Mouse (Mus musculus) forebrain, embryonic 12.5 days (tissue): ENCODE data around the gene Gin1. TPM values are rescaled to one million over a fixed set of nuclear protein-coding genes. Genes with fewer than 3 reads are reported as not detected.

Source experiments
- ATAC-seq: fragments of 200-750 bp; cut with Nextera tagmentation; 2 replicates; pipeline ENCODE4 v1.8.0; 2017; ENCODE audit warnings: moderate TSS enrichment; ENCODE audit not compliant: low FRiP score
- H3K27ac ChIP-seq: fragments of 300-500 bp; sonication (generic); 2 replicates; pipeline ENCODE4 v1.5.1; 2016; ENCODE audit warnings: mild to moderate bottlenecking
- H3K27me3 ChIP-seq: fragments of 300-500 bp; sonication (generic); 2 replicates; pipeline ENCODE4 v1.6.1; 2016; ENCODE audit warnings: mild to moderate bottlenecking
- H3K36me3 ChIP-seq: fragments of 300-500 bp; sonication (generic); replicated peaks from 2 replicates; pipeline ENCODE4 v1.6.1; 2016; ENCODE audit warnings: mild to moderate bottlenecking
- H3K4me1 ChIP-seq: fragments of 300-500 bp; sonication (generic); 2 replicates; pipeline ENCODE4 v1.6.1; 2016
- H3K4me2 ChIP-seq: fragments of 300-500 bp; sonication (generic); 2 replicates; pipeline ENCODE4 v1.6.1; 2016; ENCODE audit warnings: mild to moderate bottlenecking, moderate library complexity
- H3K4me3 ChIP-seq: fragments of 300-500 bp; sonication (generic); replicated peaks from 2 replicates; pipeline ENCODE4 v1.5.1; 2016; ENCODE audit warnings: mild to moderate bottlenecking
- H3K9ac ChIP-seq: fragments of 300-500 bp; sonication (generic); 2 replicates; pipeline ENCODE4 v1.6.1; 2016; ENCODE audit warnings: mild to moderate bottlenecking
- H3K9me3 ChIP-seq: fragments of 300-500 bp; sonication (generic); 2 replicates; pipeline ENCODE4 v1.6.1; 2016
- WGBS: fragments of 180-500 bp; shearing (Covaris S2); methylation state at CpG from one replicate; pipeline ENCODE4 v1.1.7; 2016; 5-methylcytosine and 5-hydroxymethylcytosine counted together
- polyA plus RNA-seq: library from polyadenylated mRNA; unstranded; fragments of >200 nt; fragmentation: Nextera tagmentation; extraction: Ambion mirVana; gene quantifications from 2 replicates; pipeline ENCODE4 v1.2.1, GENCODE M21; 2016

Gene Gin1
- polyA plus RNA-seq, 1 experiment from 2014 or later = 20.3 TPM

GRCm38 (mm10) chr1:97768089-97768488 is 1.9 kb upstream of the Gin1 start:
- no peak for ATAC-seq
- Histone ChIP-seq H3K27me3 (no peaks in the 10 kb centered on the region), H3K27ac (no peak overlapping the region), H3K36me3 (no peaks in the 10 kb centered on the region), H3K4me3 (peak overlapping the region; percentile 86), H3K4me1 (peaks cover 22% of the 10 kb centered on the region), H3K4me2 (peak overlapping the region; percentile 76), H3K9ac (peak overlapping the region; percentile 25; the same call in 1 of the 2 replicates), H3K9me3 (no peaks in the 10 kb centered on the region)
- 85% methylated on average over 2 of the region's 2 CpGs for WGBS

- peak overlapping the region; percentile 75 for H3K9ac ChIP-seq
- H3K4me1 ChIP-seq = peaks cover 22% of the 10 kb centered on the region
- WGBS = 15% methylated on average over 7 of the region's 7 CpGs
- H3K36me3 ChIP-seq = no peaks in the 10 kb centered on the region
- peak overlapping the region; percentile 84; the same call in 1 of the 2 replicates for H3K27ac ChIP-seq
- H3K4me3 ChIP-seq = peak overlapping the region; percentile 86
- H3K27me3 ChIP-seq = no peaks in the 10 kb centered on the region
- no peak for ATAC-seq
- peak overlapping the region; percentile 76 for H3K4me2 ChIP-seq
- no peaks in the 10 kb centered on the region for H3K9me3 ChIP-seq
Observed at GRCm38 (mm10) chr1:97768906-97769293, 1.1 kb upstream of the Gin1 start.

DNA sequence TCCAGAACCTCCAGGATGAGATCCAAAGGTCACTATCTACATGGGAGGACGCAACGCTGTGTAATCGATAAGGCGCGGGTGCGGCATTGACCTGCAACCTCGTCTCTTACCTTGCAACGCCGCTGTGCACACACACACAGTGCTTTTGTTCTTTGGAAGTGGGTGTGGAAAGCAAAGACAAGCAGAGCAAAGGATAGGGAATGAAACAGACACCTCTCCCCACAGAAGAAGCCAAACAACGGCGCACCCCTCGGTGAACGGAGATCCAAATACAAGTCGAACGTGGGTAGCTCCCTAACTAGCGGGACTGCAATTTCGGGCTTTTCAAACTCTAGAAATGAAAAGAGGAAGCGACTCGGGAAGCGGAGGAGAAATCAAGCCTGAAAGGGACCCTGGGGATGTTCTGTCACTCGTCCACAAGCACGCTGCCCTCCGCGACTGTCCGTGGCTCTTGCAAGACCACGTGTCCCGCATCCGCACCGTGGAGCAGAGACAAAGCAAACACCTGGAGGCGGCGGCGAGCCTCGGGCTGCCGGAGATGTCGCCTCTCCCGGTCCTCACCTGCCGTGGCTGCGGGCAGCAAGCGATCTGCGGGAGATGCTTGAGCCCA is 573 bp upstream of the Gin1 start:
- peaks cover 22% of the 10 kb centered on the region for H3K4me1 ChIP-seq
- H3K27ac ChIP-seq = peak overlapping the region; percentile 84
- under 1% methylated on average over 40 of the region's 40 CpGs for WGBS

DNA sequence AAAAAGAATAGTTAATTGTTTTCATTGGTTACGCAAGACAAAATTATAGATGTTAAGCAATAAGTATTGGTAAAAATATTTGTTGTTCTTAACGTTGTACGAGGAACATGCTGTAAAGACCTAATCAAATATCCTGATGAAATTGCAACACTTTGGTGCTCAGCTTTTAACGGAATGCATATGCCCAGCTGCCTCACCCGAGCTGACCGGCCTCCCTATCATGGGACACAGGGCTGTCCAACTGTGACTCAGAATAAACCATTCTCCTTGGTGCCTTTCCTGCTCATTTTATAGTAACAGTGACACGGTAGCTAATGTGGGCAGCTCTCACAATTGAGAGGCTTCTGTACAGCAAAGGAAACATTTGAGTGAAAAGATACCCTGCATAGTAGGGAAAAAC is 1.1 kb downstream of the Gin1 start:
- Histone ChIP-seq H3K36me3 (no peaks in the 10 kb centered on the region), H3K27ac (no peak overlapping the region), H3K4me3 (no peak overlapping the region; the same call in 1 of the 2 replicates), H3K4me1 (peaks cover 22% of the 10 kb centered on the region), H3K9ac (no peak overlapping the region), H3K4me2 (0 out of 2 replicates have a peak overlapping the region, but pooled peaks have one; percentile 8), H3K27me3 (no peaks in the 10 kb centered on the region), H3K9me3 (no peaks in the 10 kb centered on the region)
- ATAC-seq = no peak
- 73% methylated on average over 7 of the region's 7 CpGs for WGBS

More for the DNA sequence above, 573 bp upstream of the Gin1 start:
- H3K27me3 ChIP-seq = no peaks in the 10 kb centered on the region
- no peaks in the 10 kb centered on the region for H3K36me3 ChIP-seq
- H3K4me3 ChIP-seq = peak overlapping the region; percentile 86
- H3K9me3 ChIP-seq = no peaks in the 10 kb centered on the region
- H3K4me2 ChIP-seq = peak overlapping the region; percentile 76
- peak; percentile 66 for ATAC-seq
- peak overlapping the region; percentile 75 for H3K9ac ChIP-seq

DNA sequence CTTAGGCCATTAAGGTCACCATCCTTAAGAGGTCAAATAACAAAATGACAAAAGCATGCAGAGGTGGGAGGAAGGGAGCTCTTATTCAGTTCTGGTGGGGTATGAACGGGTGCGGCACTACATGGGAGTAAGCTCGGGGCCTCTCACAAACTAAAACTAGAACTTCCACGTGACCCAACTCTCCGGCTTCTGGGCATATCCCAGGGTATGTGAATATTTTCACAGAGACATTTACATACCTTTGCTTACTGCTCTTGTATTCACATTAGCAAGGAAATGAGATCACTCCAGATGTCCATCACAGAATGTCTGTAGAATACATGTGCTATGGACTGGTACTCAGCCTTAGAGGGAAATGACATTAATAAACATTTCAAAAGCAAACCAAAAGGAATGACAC is 1.8 kb downstream of the Gin1 start:
- WGBS = 87% methylated on average over 5 of the region's 5 CpGs
- no peak for ATAC-seq

GRCm38 (mm10) chr1:97773362-97773761 is 3.4 kb downstream of the Gin1 start:
- WGBS = 86% methylated on average over 6 of the region's 6 CpGs
- no peak overlapping the region for H3K4me3 ChIP-seq
- no peak overlapping the region for H3K9ac ChIP-seq
- peaks cover 8% of the 10 kb centered on the region for H3K4me1 ChIP-seq
- no peaks in the 10 kb centered on the region for H3K36me3 ChIP-seq
- H3K4me2 ChIP-seq = no peak overlapping the region
- ATAC-seq = no peak
- H3K9me3 ChIP-seq = no peaks in the 10 kb centered on the region
- H3K27ac ChIP-seq = no peak overlapping the region
- no peaks in the 10 kb centered on the region for H3K27me3 ChIP-seq

More for the DNA sequence above, 1.8 kb downstream of the Gin1 start:
- Histone ChIP-seq H3K4me1 (peaks cover 22% of the 10 kb centered on the region), H3K9me3 (no peaks in the 10 kb centered on the region), H3K27me3 (no peaks in the 10 kb centered on the region), H3K9ac (no peak overlapping the region), H3K4me3 (no peak overlapping the region), H3K4me2 (no peak overlapping the region), H3K36me3 (no peaks in the 10 kb centered on the region), H3K27ac (no peak overlapping the region)

DNA sequence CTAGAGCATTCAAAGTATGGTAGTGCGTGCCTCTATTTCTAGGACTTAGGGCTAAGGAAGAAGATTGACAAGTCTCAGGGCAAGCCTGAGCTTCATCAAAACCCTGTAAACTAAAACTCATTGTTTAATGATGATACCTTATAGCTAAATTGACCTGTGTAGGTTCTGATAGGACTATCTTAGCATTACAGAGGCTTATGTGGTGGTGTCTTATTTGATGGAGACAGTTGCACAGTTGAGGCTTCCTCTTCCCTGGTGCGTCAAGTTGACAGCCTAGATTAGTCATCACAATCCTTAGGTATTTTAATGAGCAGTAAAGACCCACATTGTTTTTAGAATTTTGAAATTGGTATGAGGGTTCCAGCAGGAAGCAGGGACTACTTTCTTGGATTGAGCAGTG is 4.0 kb downstream of the Gin1 start:
- no peak overlapping the region for H3K9ac ChIP-seq
- ATAC-seq = no peak
- no peak overlapping the region for H3K27ac ChIP-seq
- H3K9me3 ChIP-seq = no peaks in the 10 kb centered on the region
- H3K4me3 ChIP-seq = no peak overlapping the region
- no peaks in the 10 kb centered on the region for H3K27me3 ChIP-seq
- H3K36me3 ChIP-seq = no peaks in the 10 kb centered on the region
- 92% methylated on average over 2 of the region's 2 CpGs for WGBS
- H3K4me1 ChIP-seq = peaks cover 4% of the 10 kb centered on the region
- no peak overlapping the region for H3K4me2 ChIP-seq

DNA sequence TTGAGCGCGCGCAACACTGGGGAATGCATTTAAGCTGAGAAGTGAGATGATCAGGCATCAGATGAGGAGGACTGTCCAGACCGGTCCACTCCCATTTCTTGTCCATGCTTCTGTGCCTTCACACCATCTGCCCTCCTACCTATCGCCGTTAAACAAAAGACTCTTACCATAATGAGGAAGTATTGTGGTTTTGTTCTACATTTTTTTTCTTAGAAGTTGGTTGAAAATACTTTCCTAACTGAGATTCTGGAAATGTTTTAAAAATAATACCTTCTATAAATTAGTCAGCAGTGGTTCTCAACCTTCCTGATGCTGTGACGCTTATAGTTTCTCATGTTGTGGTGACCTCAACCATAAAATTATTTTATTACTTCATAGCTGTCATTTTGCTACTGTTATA is 11.7 kb downstream of the Gin1 start:
- 97% methylated on average over 7 of the region's 7 CpGs for WGBS
- H3K4me2 ChIP-seq = no peak overlapping the region
- no peak for ATAC-seq
- no peak overlapping the region for H3K9ac ChIP-seq
- no peaks in the 10 kb centered on the region for H3K4me1 ChIP-seq
- no peak overlapping the region for H3K27ac ChIP-seq
- no peaks in the 10 kb centered on the region for H3K27me3 ChIP-seq
- H3K36me3 ChIP-seq = no peaks in the 10 kb centered on the region
- H3K4me3 ChIP-seq = no peak overlapping the region
- H3K9me3 ChIP-seq = no peaks in the 10 kb centered on the region

DNA sequence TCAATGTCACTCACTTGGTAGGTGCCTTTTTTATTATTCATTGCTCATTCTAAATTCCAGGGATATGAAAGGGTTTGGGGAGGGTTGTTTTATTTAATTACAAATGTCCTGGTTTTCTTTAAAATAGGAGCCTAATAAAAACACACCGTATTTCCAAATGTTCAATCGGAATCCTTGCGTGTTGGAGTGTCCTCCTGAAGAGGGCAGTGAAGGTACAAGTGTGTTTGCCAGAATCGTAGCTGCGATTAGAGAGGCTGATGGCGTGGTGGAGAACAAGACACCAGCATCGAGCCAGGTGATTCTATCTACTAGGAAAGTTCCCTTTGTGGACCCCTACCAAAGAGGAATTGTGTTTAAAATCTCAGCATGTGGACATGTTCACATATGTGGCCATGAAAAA is 15.0 kb downstream of the Gin1 start:
- no peaks in the 10 kb centered on the region; the same call in 1 of the 2 replicates for H3K36me3 ChIP-seq
- H3K9ac ChIP-seq = no peak overlapping the region
- no peaks in the 10 kb centered on the region for H3K27me3 ChIP-seq
- H3K9me3 ChIP-seq = no peaks in the 10 kb centered on the region
- H3K4me1 ChIP-seq = no peaks in the 10 kb centered on the region
- WGBS = 73% methylated on average over 7 of the region's 7 CpGs
- ATAC-seq = no peak
- H3K4me3 ChIP-seq = no peak overlapping the region
- H3K27ac ChIP-seq = no peak overlapping the region
- no peak overlapping the region for H3K4me2 ChIP-seq

DNA sequence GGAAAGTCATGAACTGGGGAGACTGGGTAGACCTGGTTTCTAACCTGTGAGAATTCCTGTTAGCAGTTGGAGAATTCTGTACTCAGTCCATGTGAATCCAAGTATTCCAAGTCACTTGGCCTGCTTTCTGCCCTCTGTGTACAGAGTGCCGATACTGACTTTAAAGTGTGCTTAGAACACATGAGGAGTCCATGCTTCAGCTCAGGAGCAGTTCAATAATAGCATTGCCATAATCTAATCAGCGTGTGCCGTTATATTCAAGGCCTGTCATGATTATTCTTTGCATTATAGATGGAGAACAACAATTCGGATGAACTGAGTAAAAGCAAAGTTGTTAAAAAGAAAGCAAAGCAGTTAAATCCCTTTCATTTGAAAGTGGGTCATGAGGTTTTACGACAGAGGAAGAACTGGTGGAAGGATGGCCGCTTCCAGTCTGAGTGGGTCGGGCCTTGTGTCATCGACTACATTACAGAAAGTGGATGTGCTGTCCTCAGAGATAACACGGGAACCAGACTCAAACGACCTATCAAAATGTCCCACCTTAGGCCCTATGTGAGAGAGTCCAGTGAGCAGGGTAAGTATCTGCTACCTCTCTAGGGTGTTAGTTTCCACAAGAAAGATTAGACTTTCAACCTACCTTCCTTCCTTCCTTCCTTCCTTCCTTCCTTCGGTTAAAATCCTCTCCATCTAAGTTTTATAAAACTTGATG is 15.9 kb downstream of the Gin1 start:
- no peak overlapping the region for H3K4me2 ChIP-seq
- 92% methylated on average over 11 of the region's 11 CpGs for WGBS
- ATAC-seq = no peak

DNA sequence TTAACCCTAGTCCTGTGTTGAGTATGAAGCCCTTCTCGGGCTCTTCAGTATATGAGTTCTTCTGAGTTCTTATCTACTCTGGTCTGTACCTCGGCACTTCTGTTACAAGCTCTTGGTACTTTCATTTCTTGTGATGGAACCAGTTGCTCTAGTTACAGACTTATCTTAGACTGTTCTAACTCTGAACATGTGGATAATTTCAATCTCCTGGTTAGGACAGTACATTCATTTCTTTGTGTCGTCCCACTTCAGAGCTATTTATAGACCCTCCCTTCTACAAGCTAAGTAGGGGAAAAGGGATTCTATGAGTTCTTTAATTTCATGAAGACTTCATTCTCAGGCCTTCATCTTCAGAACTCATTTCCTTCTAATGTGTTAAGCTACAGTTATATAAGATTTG is 17.7 kb downstream of the Gin1 start:
- H3K4me2 ChIP-seq = no peak overlapping the region
- no peak overlapping the region for H3K4me3 ChIP-seq
- no peaks in the 10 kb centered on the region for H3K27me3 ChIP-seq
- no peak for ATAC-seq
- H3K9me3 ChIP-seq = no peaks in the 10 kb centered on the region
- no peaks in the 10 kb centered on the region; the same call in 1 of the 2 replicates for H3K36me3 ChIP-seq
- 92% methylated on average over 3 of the region's 3 CpGs for WGBS
- no peaks in the 10 kb centered on the region for H3K4me1 ChIP-seq
- no peak overlapping the region for H3K9ac ChIP-seq
- no peak overlapping the region for H3K27ac ChIP-seq

More for the DNA sequence above, 15.9 kb downstream of the Gin1 start:
- Histone ChIP-seq H3K36me3 (no peaks in the 10 kb centered on the region; the same call in 1 of the 2 replicates), H3K27ac (no peak overlapping the region), H3K27me3 (no peaks in the 10 kb centered on the region), H3K9me3 (no peaks in the 10 kb centered on the region), H3K9ac (no peak overlapping the region), H3K4me3 (no peak overlapping the region), H3K4me1 (no peaks in the 10 kb centered on the region)

GRCm38 (mm10) chr1:97788490-97788889 is 18.5 kb downstream of the Gin1 start:
- ATAC-seq = no peak
- 94% methylated on average over 2 of the region's 2 CpGs for WGBS

DNA sequence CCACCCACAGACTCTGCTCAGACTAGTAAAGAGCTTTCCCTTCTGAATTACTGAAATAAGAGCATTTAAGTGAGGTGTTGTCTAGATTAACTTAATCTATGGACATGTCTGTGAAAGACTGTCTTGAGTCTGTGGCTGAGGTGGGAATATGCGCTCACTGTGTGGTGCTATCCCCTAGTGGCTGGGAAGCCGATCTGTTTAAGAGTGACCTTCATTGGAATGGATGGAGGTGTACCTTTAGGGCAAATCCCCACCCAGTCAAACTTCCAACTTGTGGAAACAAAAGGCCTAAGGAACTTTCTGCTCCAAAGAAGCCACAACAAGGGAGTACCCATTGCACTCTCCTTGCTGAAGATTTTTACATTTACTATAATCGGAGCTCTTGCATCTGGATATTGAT is 24.1 kb downstream of the Gin1 start:
- no peak overlapping the region for H3K27ac ChIP-seq
- H3K36me3 ChIP-seq = no peaks in the 10 kb centered on the region
- 91% methylated on average over 3 of the region's 3 CpGs for WGBS
- no peaks in the 10 kb centered on the region for H3K9me3 ChIP-seq
- ATAC-seq = no peak
- H3K4me2 ChIP-seq = no peak overlapping the region
- H3K4me1 ChIP-seq = no peaks in the 10 kb centered on the region
- no peaks in the 10 kb centered on the region for H3K27me3 ChIP-seq
- H3K4me3 ChIP-seq = no peak overlapping the region
- H3K9ac ChIP-seq = no peak overlapping the region

More at GRCm38 (mm10) chr1:97788490-97788889, 18.5 kb downstream of the Gin1 start:
- no peaks in the 10 kb centered on the region for H3K4me1 ChIP-seq
- H3K27ac ChIP-seq = no peak overlapping the region
- H3K4me2 ChIP-seq = no peak overlapping the region
- H3K9ac ChIP-seq = no peak overlapping the region
- H3K9me3 ChIP-seq = no peaks in the 10 kb centered on the region
- H3K27me3 ChIP-seq = no peaks in the 10 kb centered on the region
- no peaks in the 10 kb centered on the region; the same call in 1 of the 2 replicates for H3K36me3 ChIP-seq
- no peak overlapping the region for H3K4me3 ChIP-seq
